Mouse (Mus musculus) lung, embryonic 16.5 days (tissue): ENCODE results near the gene Abhd16b. TPM values are rescaled to one million over a fixed set of nuclear protein-coding genes. Genes with fewer than 3 reads are reported as not detected.

Source experiments
- ATAC-seq: fragments of 200-750 bp; cut with Nextera tagmentation; 2 replicates; pipeline ENCODE4 v1.8.0; 2017; ENCODE audit warnings: low read depth, mild to moderate bottlenecking, moderate library complexity
- H3K27ac ChIP-seq: fragments of 300-500 bp; sonication (generic); 2 replicates; pipeline ENCODE4 v1.5.1; 2014; ENCODE audit warnings: mild to moderate bottlenecking, control low read depth, low read length
- H3K27me3 ChIP-seq: fragments of 300-500 bp; sonication (generic); 2 replicates; pipeline ENCODE4 v1.6.1; 2014; ENCODE audit warnings: low read depth, low read length, mixed read lengths; ENCODE audit not compliant: control insufficient read depth, insufficient read depth
- H3K36me3 ChIP-seq: fragments of 300-500 bp; sonication (generic); 2 replicates; pipeline ENCODE4 v1.6.1; 2014; ENCODE audit warnings: low read length; ENCODE audit not compliant: control insufficient read depth, insufficient read depth
- H3K4me1 ChIP-seq: fragments of 300-500 bp; sonication (generic); replicated peaks from 2 replicates; pipeline ENCODE4 v1.6.1; 2014; ENCODE audit warnings: low read length, mixed read lengths; ENCODE audit not compliant: control insufficient read depth, insufficient read depth
- H3K4me2 ChIP-seq: fragments of 300-500 bp; sonication (generic); 2 replicates; pipeline ENCODE4 v1.6.1; 2014; ENCODE audit warnings: low read depth, low read length, control low read depth
- H3K4me3 ChIP-seq: fragments of 300-500 bp; sonication (generic); 2 replicates; pipeline ENCODE4 v1.5.1; 2014; ENCODE audit warnings: mild to moderate bottlenecking, low read length, control low read depth
- H3K9ac ChIP-seq: fragments of 300-500 bp; sonication (generic); 2 replicates; pipeline ENCODE4 v1.6.1; 2014; ENCODE audit warnings: low read length, control low read depth
- H3K9me3 ChIP-seq: fragments of 300-500 bp; sonication (generic); 2 replicates; pipeline ENCODE4 v1.6.1; 2016; ENCODE audit warnings: low read length; ENCODE audit not compliant: control insufficient read depth
- WGBS: fragments of 180-500 bp; shearing (Covaris S2); extraction: QIAGEN DNeasy Blood & Tissue Kit; methylation state at CpG from one replicate; pipeline ENCODE4 v1.1.7; 2014; 5-methylcytosine and 5-hydroxymethylcytosine counted together
- polyA plus RNA-seq: library from polyadenylated mRNA; unstranded; fragments of >200 nt; fragmentation: Nextera tagmentation; extraction: Ambion mirVana; gene quantifications from 2 replicates; pipeline ENCODE4 v1.2.1, GENCODE M21; 2015

The Abhd16b gene
- polyA plus RNA-seq: 0.14 and 0.35 TPM in 2 replicates

DNA sequence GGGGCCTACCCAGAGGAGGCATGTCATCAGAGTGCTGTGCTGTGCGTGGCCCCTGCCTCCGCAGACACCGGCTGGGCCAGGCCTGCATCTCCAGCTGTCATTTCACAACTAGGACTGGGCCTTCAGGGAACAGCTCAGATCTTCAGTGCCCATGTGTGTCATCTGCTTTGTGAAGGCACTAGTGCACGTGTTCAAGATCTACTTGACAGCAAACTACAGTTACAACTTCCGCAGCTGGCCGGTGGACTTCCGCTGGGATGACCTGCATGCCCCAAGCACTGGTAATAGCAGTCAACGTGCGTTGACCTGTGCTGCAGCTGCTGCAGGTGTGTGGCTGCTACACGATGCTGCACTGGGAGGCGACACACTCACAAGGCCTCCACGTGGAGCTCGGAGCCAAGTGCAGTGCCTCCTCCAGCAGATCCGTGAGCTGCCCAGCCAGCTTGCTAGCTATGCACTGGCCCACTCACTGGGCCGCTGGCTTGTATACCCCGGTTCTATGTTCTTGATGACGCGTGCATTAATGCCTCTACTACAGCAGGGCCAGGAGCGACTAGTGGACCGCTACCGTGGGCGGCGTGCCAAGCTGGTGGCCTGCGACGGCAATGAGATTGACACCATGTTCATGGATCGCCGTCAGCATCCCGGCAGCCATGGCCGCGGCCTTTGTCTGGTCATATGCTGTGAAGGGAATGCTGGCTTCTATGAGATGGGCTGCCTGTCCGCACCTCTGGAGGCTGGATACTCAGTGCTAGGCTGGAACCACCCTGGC lies at the start of gene Abhd16b:
TSS of gene Abhd16b (plus strand) at position 51 of the 772 bp plus-strand sequence.
- no peak for ATAC-seq
- H3K27ac ChIP-seq: no peak within 1 kb of the TSS
- H3K4me2 ChIP-seq: no peak within 1 kb of the TSS
- no peaks in the 10 kb centered on the region for H3K27me3 ChIP-seq
- no peaks in the 10 kb centered on the region for H3K36me3 ChIP-seq
- H3K4me3 ChIP-seq: no peak within 1 kb of the TSS
- H3K9ac ChIP-seq: no peak within 1 kb of the TSS
- 79% methylated on average over 31 of the region's 31 CpGs for WGBS
- H3K9me3 ChIP-seq: no peaks in the 10 kb centered on the region
- H3K4me1 ChIP-seq: peaks cover 11% of the 10 kb centered on the region

DNA sequence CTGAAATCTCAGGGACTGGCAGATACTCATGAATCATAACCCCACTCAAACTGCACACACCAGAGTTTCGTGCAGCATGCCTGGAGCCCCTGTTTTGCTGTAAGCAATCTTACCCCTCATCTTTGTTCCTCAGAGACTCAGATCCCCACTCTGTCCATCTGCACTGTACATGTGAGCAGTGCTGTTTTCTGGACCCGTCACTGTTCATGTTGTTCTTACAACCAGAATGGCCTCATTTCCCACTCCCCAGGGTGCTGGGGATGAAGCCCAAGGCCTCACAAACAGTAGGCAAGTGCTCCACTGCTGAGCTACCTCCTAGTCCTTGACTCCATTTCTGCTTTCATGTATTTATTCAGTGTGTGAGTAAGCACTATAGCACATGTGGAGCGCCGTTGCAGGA lies 40.8 kb upstream of the Abhd16b start:
- H3K27me3 ChIP-seq: no peaks in the 10 kb centered on the region
- no peak overlapping the region for H3K27ac ChIP-seq
- no peak overlapping the region for H3K4me2 ChIP-seq
- no peaks in the 10 kb centered on the region for H3K36me3 ChIP-seq
- H3K4me1 ChIP-seq: 0 out of 2 replicates have a peak, but pooled peaks cover 3% of the 10 kb centered on the region
- ATAC-seq: no peak
- H3K9ac ChIP-seq: no peak overlapping the region
- 75% methylated on average over 4 of the region's 4 CpGs for WGBS
- no peak overlapping the region for H3K4me3 ChIP-seq
- no peaks in the 10 kb centered on the region for H3K9me3 ChIP-seq

DNA sequence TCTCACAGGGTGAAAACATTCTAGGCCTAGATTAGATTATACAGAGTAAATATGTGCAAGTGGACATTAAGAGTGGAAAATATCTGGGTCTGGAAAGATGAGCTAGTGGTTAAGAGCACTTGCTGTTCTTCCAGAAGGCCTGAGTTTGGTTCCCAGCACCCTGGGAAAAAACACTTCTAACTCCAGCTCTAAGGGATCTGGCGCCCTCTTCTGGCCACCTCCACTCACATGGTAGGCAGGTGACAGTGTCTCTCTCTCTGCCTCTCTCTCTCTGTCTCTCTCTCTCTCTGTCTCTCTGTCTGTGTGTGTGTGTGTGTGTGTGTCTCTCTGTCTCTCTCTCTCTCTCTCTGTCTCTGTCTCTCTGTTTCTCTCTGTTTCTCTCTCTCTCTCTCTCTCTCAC lies 39.7 kb upstream of the Abhd16b start:
- Histone ChIP-seq H3K4me2 (no peak overlapping the region), H3K9me3 (no peaks in the 10 kb centered on the region), H3K4me3 (no peak overlapping the region), H3K36me3 (no peaks in the 10 kb centered on the region), H3K4me1 (peaks cover 7% of the 10 kb centered on the region; the same call in 1 of the 2 replicates), H3K27me3 (peaks cover 3% of the 10 kb centered on the region), H3K9ac (no peak overlapping the region), H3K27ac (no peak overlapping the region)
- ATAC-seq: no peak
- 45% methylated on average over 1 of the region's 1 CpGs for WGBS

DNA sequence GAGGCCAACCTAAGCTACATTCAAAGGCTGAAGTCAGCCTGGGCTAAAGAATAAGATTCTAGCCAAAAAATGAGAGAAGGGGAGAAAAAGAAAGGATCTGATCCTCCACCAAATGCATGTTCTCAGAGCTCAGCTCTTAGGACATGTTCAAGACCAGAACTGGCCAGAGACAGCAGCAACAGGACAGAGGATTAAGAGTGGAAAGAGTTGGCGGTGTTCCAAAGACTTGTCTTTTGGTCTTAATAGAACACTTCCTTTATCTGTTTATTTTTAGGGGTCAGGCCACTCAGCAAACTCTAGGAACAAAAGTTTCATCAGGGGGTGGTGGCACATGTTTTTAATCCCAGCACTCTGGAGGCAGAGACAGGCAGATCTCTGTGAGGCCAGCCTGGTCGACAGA lies 37.1 kb upstream of the Abhd16b start:
- Histone ChIP-seq H3K4me1 (peaks cover 16% of the 10 kb centered on the region), H3K36me3 (no peaks in the 10 kb centered on the region), H3K27me3 (peaks cover 5% of the 10 kb centered on the region), H3K4me3 (no peak overlapping the region), H3K9me3 (no peaks in the 10 kb centered on the region), H3K4me2 (no peak overlapping the region), H3K27ac (no peak overlapping the region), H3K9ac (no peak overlapping the region)
- WGBS: 48% methylated on average over 2 of the region's 2 CpGs
- no peak for ATAC-seq

DNA sequence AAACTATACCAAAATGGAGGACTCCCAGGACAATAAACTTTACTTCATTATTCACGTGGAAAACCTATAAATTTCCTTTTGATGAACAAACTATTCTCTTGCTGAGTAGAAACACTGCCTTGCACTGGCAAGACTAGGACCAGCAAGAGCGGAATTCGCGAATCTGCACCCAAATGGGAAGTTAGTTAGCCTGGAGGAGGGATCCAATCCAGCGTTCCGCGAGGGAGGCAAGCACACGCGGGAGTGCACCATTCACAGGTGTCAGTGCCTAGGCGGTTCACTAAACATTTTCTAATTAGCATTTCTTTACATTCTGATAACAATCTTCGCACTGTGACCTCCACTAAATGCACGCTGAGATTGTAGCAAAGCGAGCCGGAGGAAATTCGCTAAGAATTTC lies 35.2 kb upstream of the Abhd16b start:
- H3K27ac ChIP-seq: no peak overlapping the region
- peaks cover 5% of the 10 kb centered on the region for H3K27me3 ChIP-seq
- peak overlapping the region; percentile 95 for H3K4me2 ChIP-seq
- ATAC-seq: no peak
- H3K9me3 ChIP-seq: no peaks in the 10 kb centered on the region
- H3K4me1 ChIP-seq: peaks cover 18% of the 10 kb centered on the region
- WGBS: 3% methylated on average over 15 of the region's 15 CpGs
- H3K9ac ChIP-seq: peak overlapping the region; percentile 80
- no peaks in the 10 kb centered on the region for H3K36me3 ChIP-seq
- H3K4me3 ChIP-seq: peak overlapping the region; percentile 88

DNA sequence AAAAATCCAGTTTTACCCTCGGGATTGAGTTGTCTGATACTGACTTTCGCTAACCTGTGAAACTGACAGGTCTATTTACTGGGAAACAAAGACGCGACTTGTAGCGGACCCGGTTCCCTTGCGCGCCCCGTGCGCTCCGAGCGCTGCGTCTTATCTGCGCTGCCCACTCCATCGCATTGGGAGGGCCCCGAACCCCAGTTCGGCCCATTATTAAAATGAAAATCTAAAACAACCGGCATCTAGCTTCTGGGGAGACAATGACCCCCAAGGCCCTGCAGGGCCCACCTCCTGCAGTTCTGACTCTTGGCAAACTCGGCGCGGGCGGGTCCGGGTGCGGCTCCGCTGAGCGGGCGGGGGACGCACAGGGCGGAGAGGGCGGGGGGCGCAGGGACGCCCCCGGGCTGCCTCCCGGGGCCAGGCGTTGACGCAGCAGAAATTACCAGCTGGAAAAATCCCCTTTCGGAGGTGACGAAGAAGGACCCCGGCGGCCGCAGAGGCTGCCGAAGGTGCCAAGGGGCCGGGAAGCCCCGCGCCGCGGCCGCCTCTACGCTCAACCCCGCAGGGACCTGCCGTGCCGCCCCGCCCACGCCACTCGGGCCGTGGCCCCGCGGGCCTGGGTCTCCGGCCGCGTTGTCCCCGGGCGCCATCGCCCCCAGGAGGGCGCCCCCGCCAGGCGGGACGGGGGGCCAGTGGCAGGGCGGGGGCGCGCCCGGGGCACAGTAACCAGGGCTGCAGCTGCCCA lies 34.4 kb upstream of the Abhd16b start:
- Histone ChIP-seq H3K9ac (peak overlapping the region; percentile 80), H3K4me1 (peaks cover 18% of the 10 kb centered on the region), H3K9me3 (no peaks in the 10 kb centered on the region), H3K4me3 (peak overlapping the region; percentile 88), H3K4me2 (peak overlapping the region; percentile 95), H3K27me3 (peaks cover 5% of the 10 kb centered on the region), H3K36me3 (no peaks in the 10 kb centered on the region), H3K27ac (peak overlapping the region; percentile 64)
- ATAC-seq: no peak; the same call in 1 of the 2 replicates
- under 1% methylated on average over 63 of the region's 72 CpGs for WGBS

DNA sequence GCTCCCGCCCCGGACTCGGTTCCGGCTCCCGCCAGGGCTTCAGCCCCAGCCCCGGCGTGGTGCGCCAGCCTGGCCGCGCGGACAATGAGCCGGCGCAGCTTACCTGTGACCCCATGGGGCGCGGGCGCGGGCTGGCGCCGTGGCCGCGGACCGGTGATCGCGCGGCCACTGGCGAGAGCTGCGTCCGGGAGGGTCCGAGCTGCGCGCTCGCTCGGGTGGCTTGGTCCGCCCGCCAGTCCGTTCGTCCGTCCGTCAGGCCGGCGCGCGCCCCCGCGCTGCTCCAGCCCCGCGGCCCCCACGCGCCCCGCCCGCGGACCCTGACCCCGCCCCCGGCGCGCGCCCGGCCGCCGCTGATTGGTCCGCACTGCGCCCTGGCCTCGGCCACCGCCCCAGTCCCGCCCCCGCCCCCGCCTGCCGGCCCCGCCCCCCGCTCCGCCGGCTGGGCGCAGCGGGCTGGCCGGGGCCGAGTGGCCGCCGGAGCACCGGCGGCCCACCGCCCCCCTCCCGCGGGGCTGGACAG lies 33.8 kb upstream of the Abhd16b start, which contains the start of gene Zbtb46:
TSS of gene Zbtb46 (minus strand) at position 274 of the 520 bp plus-strand sequence.
- peak; percentile 94 for ATAC-seq
- H3K27ac ChIP-seq: peak within 1 kb of the TSS; percentile 64
- WGBS: under 1% methylated on average over 83 of the region's 83 CpGs
- H3K9ac ChIP-seq: peak within 1 kb of the TSS; percentile 80
- peaks cover 5% of the 10 kb centered on the region for H3K27me3 ChIP-seq
- peak within 1 kb of the TSS; percentile 88 for H3K4me3 ChIP-seq
- no peaks in the 10 kb centered on the region for H3K36me3 ChIP-seq
- H3K4me1 ChIP-seq: peaks cover 18% of the 10 kb centered on the region
- H3K9me3 ChIP-seq: no peaks in the 10 kb centered on the region
- peak within 1 kb of the TSS; percentile 95 for H3K4me2 ChIP-seq

DNA sequence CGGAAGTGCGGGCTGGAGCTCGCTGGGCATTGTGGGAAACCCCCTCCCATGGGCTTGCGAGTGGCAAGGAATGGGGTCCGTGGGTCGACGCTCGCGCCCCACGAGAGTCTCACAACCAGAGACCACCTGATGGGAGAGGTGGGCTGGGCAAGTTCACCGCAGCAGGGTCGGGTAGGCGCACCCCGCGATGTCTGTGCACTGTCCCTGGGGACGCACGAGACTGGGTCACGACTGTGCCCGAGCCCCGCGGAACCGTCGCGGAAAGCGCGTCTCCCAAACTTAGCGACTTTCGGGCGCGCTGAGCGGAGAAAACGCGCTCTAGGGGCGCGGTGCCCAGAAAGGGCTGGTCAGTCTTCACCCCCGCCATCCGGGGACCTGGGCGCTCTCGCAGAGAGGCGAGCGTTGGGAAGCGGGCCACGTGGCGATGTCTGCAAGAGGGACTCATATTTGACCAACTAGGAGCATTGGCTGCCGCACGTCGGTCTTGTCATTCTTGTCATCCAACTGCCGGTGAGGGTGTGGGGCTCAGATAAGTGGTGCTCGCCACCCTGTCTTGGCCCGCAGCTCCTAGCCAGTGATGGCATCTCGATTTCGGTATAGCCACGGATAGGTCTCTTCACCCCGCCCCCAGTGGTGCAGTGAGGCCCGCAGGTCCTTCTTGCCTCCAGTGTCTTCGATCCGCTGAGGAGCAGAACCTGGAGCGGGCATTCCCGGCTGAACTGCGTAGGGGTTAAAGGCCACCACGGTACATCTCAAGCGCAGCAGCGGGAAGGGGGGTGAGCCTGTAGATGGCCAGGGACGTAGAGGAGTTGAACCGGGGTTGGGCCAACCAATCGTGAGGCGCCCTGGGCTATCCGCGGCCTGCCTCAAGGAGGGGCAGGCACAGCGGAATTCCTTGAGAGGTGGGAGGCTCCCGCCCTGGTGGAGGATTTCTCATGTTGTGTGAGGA lies 33.1 kb upstream of the Abhd16b start:
- Histone ChIP-seq H3K4me3 (peak overlapping the region; percentile 88), H3K4me1 (peaks cover 18% of the 10 kb centered on the region), H3K9ac (peak overlapping the region; percentile 76), H3K9me3 (no peaks in the 10 kb centered on the region), H3K27ac (peak overlapping the region; percentile 63), H3K27me3 (peaks cover 5% of the 10 kb centered on the region), H3K36me3 (no peaks in the 10 kb centered on the region), H3K4me2 (peak overlapping the region; percentile 95)
- whole genome bisulfite sequencing: under 1% methylated on average over 71 of the region's 71 CpGs
- ATAC-seq: peak; percentile 59
